Mouse (Mus musculus) MEL (cell line): ENCODE results near the gene Pbx2. TPM values are rescaled to one million over a fixed set of nuclear protein-coding genes. Genes with fewer than 3 reads are reported as not detected.

Experiments
- DNase-seq: peaks from one replicate; pipeline ENCODE4 v3.0.0; 2011; ENCODE audit warnings: low read depth, low spot score
- H3K27ac ChIP-seq: 2 replicates; pipeline ENCODE4 v1.5.1; 2012; ENCODE audit warnings: low read depth, mild to moderate bottlenecking, control low read depth, low read length, moderate library complexity; ENCODE audit not compliant: control insufficient read depth
- H3K27me3 ChIP-seq, 2 experiments: fragments of 150-350 bp in 1 of 2; sonication (generic) in 1 of 2; 2 replicates each; pipeline ENCODE4 v1.6.1; 2012; ENCODE audit warnings: low read length in 2 of 2, mild to moderate bottlenecking in 2 of 2, improper control_type of control experiment in 1 of 2, moderate library complexity in 1 of 2; ENCODE audit not compliant: insufficient read depth in 2 of 2, control insufficient read depth in 1 of 2
- H3K36me3 ChIP-seq, 2 experiments: 2 replicates each; pipeline ENCODE4 v1.6.1; 2012 to 2014; ENCODE audit warnings: low read length in 2 of 2, improper control_type of control experiment in 1 of 2, inconsistent platforms in 1 of 2, mild to moderate bottlenecking in 1 of 2; ENCODE audit not compliant: insufficient read depth in 2 of 2, control insufficient read depth in 1 of 2
- H3K4me1 ChIP-seq, 2 experiments: fragments of 150-350 bp in 1 of 2; sonication (generic) in 1 of 2; 2 replicates each; pipeline ENCODE4 v1.6.1; 2012; ENCODE audit warnings: low read length in 2 of 2, improper control_type of control experiment in 1 of 2, mild to moderate bottlenecking in 1 of 2; ENCODE audit not compliant: insufficient read depth in 2 of 2, control insufficient read depth in 1 of 2
- H3K4me3 ChIP-seq, 2 experiments: fragments of 150-350 bp in 1 of 2; sonication (generic) in 1 of 2; 2 replicates each; pipeline ENCODE4 v1.5.1; 2012; ENCODE audit warnings: low read depth in 2 of 2, low read length in 2 of 2, mild to moderate bottlenecking in 2 of 2, moderate library complexity in 2 of 2, control low read depth in 1 of 2, improper control_type of control experiment in 1 of 2; ENCODE audit not compliant: control insufficient read depth in 1 of 2, insufficient read depth in 1 of 2
- H3K79me2 ChIP-seq: 2 replicates; pipeline ENCODE4 v1.6.1; 2012; ENCODE audit warnings: mild to moderate bottlenecking, low read length, moderate library complexity; ENCODE audit not compliant: control insufficient read depth, poor library complexity, insufficient read depth
- H3K9ac ChIP-seq: 2 replicates; pipeline ENCODE4 v1.6.1; 2012; ENCODE audit warnings: low read depth, mild to moderate bottlenecking, control low read depth, low read length, moderate library complexity; ENCODE audit not compliant: control insufficient read depth, poor library complexity, severe bottlenecking
- H3K9me3 ChIP-seq: fragments of 150-350 bp; sonication (generic); replicated peaks from 2 replicates; pipeline ENCODE4 v1.6.1; 2012; ENCODE audit warnings: mild to moderate bottlenecking, low read length, improper control_type of control experiment, moderate library complexity; ENCODE audit not compliant: insufficient read depth
- BHLHE40 ChIP-seq: IDR thresholded peaks from 2 replicates; pipeline ENCODE4 v1.6.1; 2012; ENCODE audit warnings: low read depth, mild to moderate bottlenecking, inconsistent platforms, low read length, improper control_type of control experiment, borderline replicate concordance
- CHD2 ChIP-seq: IDR thresholded peaks from 2 replicates; pipeline ENCODE4 v1.6.1; 2011; ENCODE audit warnings: low read length, improper control_type of control experiment
- CTCF ChIP-seq, 3 experiments: IDR thresholded peaks in 2 of 3; conservative IDR thresholded peaks in 1 of 3; 2 replicates each; pipeline ENCODE4 v1.5.1; 2011 to 2012; ENCODE audit warnings: low read length in 3 of 3, low read depth in 2 of 3, mild to moderate bottlenecking in 2 of 3, improper control_type of control experiment in 1 of 3, inconsistent platforms in 1 of 3, mixed read lengths in 1 of 3, moderate library complexity in 1 of 3; ENCODE audit not compliant: control insufficient read depth in 1 of 3, insufficient read depth in 1 of 3, poor library complexity in 1 of 3, severe bottlenecking in 1 of 3
- ELF1 ChIP-seq: IDR thresholded peaks from 2 replicates; pipeline ENCODE4 v1.6.1; 2014; ENCODE audit warnings: low read depth, mild to moderate bottlenecking, inconsistent platforms, low read length, improper control_type of control experiment, moderate library complexity
- EP300 ChIP-seq, 2 experiments: IDR thresholded peaks; 2 replicates each; pipeline ENCODE4 v1.6.1; 2011; ENCODE audit warnings: improper control_type of control experiment in 2 of 2, low read length in 2 of 2, low read depth in 1 of 2, mild to moderate bottlenecking in 1 of 2
- GATA1 ChIP-seq: IDR thresholded peaks from 2 replicates; pipeline ENCODE4 v1.6.1; 2011; ENCODE audit warnings: low read depth, low read length, improper control_type of control experiment
- KAT2A ChIP-seq: conservative IDR thresholded peaks from 2 replicates; pipeline ENCODE4 v1.6.1; 2012; ENCODE audit warnings: low read depth, low read length, improper control_type of control experiment, inconsistent platforms
- MXI1 ChIP-seq: IDR thresholded peaks from 2 replicates; pipeline ENCODE4 v1.6.1; 2011; ENCODE audit warnings: mild to moderate bottlenecking, low read depth, low read length, improper control_type of control experiment
- NELFE ChIP-seq: IDR thresholded peaks from 2 replicates; pipeline ENCODE4 v1.6.1; 2011; ENCODE audit warnings: low read depth, low read length, improper control_type of control experiment
- NRF1 ChIP-seq: IDR thresholded peaks from 2 replicates; pipeline ENCODE4 v1.6.1; 2014; ENCODE audit warnings: low read depth, mild to moderate bottlenecking, inconsistent platforms, low read length, improper control_type of control experiment, moderate library complexity; ENCODE audit not compliant: poor library complexity, insufficient read depth, severe bottlenecking
- POLR2A ChIP-seq, 2 experiments: IDR thresholded peaks; 2 replicates each; pipeline ENCODE4 v1.6.1; 2011 to 2012; ENCODE audit warnings: low read length in 2 of 2, mild to moderate bottlenecking in 2 of 2, control low read depth in 1 of 2, improper control_type of control experiment in 1 of 2, low read depth in 1 of 2, moderate library complexity in 1 of 2; ENCODE audit not compliant: control insufficient read depth in 1 of 2, insufficient read depth in 1 of 2, poor library complexity in 1 of 2
- POLR2AphosphoS5 ChIP-seq: IDR thresholded peaks from 2 replicates; pipeline ENCODE4 v1.6.1; 2012; ENCODE audit warnings: low read depth, borderline replicate concordance, mild to moderate bottlenecking, inconsistent platforms, low read length, moderate library complexity, mixed read lengths
- TAL1 ChIP-seq: IDR thresholded peaks from 2 replicates; pipeline ENCODE4 v1.6.1; 2012; ENCODE audit warnings: mild to moderate bottlenecking, inconsistent platforms, low read length, moderate library complexity, mixed read lengths
- TBP ChIP-seq: IDR thresholded peaks from 2 replicates; pipeline ENCODE4 v1.8.0; 2011; ENCODE audit warnings: low read depth, low read length, improper control_type of control experiment
- ZC3H11A ChIP-seq: IDR thresholded peaks from 2 replicates; pipeline ENCODE4 v1.6.1; 2012; ENCODE audit warnings: low read depth, mild to moderate bottlenecking, inconsistent platforms, low read length, improper control_type of control experiment
- ZNF384 ChIP-seq: IDR thresholded peaks from 2 replicates; pipeline ENCODE4 v1.6.1; 2012; ENCODE audit warnings: low read depth, mild to moderate bottlenecking, inconsistent platforms, low read length, improper control_type of control experiment
- polyA plus RNA-seq, 2 experiments: library from polyadenylated mRNA; stranded (reverse) in 1 of 2; unstranded in 1 of 2; fragments of >175 nt in 1 of 2; fragments of >200 nt in 1 of 2; gene quantifications; 2 replicates each; pipeline versions ENCODE4 v1.2.1 to v1.2.4; 2012; ENCODE audit warnings: low replicate concordance in 2 of 2, low read depth in 1 of 2; ENCODE audit not compliant: insufficient read length in 2 of 2, insufficient read depth in 1 of 2, missing spikeins in 1 of 2
- total RNA-seq: library from RNA; depleted of rRNA; stranded (reverse); fragments of 300-350 nt; gene quantifications from 2 replicates; pipeline ENCODE4 v1.2.3, GENCODE M21; 2012

Pbx2 gene
- total and polyA plus RNA-seq, 3 experiments = 40.3 to 76.7 TPM; not detected in 1

GRCm38 (mm10) chr17:34635671-34636070, 44.6 kb downstream of the Pbx2 start:
- Histone ChIP-seq H3K36me3 (peaks cover 0 to 5% of the 10 kb centered on the region in 2 experiments; a peak in 1 of 4 replicates), H3K9me3 (no peaks in the 10 kb centered on the region), H3K27ac (no peak overlapping the region), H3K4me3 (no peak overlapping the region), H3K9ac (no peak overlapping the region), H3K4me1 (peaks cover 0 to 14% of the 10 kb centered on the region in 2 experiments; a peak in 2 of 4 replicates), H3K79me2 (no peaks in the 10 kb centered on the region), H3K27me3 (peaks cover 5 to 12% of the 10 kb centered on the region in 2 experiments; a peak in 3 of 4 replicates)
- DNase-seq = peak; percentile 33
- TF ChIP-seq EP300 (IDR thresholded peaks at IDR 0.05; ENCODE audit: low read depth in 1 of 2, low read length in 2 of 2) = no peak
- TF ChIP-seq ZNF384 = no peak
- TF ChIP-seq POLR2AphosphoS5 = no peak
- peak; percentile 38; the same call in 1 of the 2 replicates for TF ChIP-seq TAL1

GRCm38 (mm10) chr17:34637459-34637858, 46.4 kb downstream of the Pbx2 start:
- Histone ChIP-seq H3K27ac (no peak overlapping the region), H3K4me1 (peaks cover 0 to 5% of the 10 kb centered on the region in 2 experiments; a peak in 1 of 4 replicates), H3K79me2 (no peaks in the 10 kb centered on the region), H3K27me3 (peaks cover 5 to 12% of the 10 kb centered on the region in 2 experiments; a peak in 3 of 4 replicates), H3K36me3 (no peaks in the 10 kb centered on the region), H3K9ac (no peak overlapping the region), H3K9me3 (no peaks in the 10 kb centered on the region), H3K4me3 (no peak overlapping the region)
- TF ChIP-seq MXI1 (no peak), BHLHE40 (no peak), NELFE (no peak), ZC3H11A (no peak), GATA1 (no peak), KAT2A (no peak), POLR2AphosphoS5 (no peak), ZNF384 (no peak), POLR2A (IDR thresholded peaks at IDR 0.05; ENCODE audit: control insufficient read depth in 1 of 2, insufficient read depth in 1 of 2, low read depth in 1 of 2, low read length in 2 of 2, poor library complexity in 1 of 2) (no peak), ELF1 (no peak), CTCF (IDR thresholded peaks at IDR 0.05 in 2 of 3, conservative IDR thresholded peaks at IDR 0.05 in 1 of 3; ENCODE audit: control insufficient read depth in 1 of 3, insufficient read depth in 1 of 3, low read depth in 2 of 3, low read length in 3 of 3, poor library complexity in 1 of 3, severe bottlenecking in 1 of 3) (no peak), NRF1 (no peak), TBP (no peak), CHD2 (no peak)
- DNase-seq = no peak
